Comparison of ENCODE assay signal across 8 mouse cellular contexts in genomic region chr1:44552371-44552841, GRCm38 (mm10). TPM values are rescaled to one million over a fixed set of nuclear protein-coding genes. Genes with fewer than 3 reads are reported as not detected.
DNase-seq lines count a peak whose midpoint lies in the region; ATAC-seq and TF ChIP-seq lines count a peak whose summit lies in the region.

No protein-coding gene starts in this region.

- peak overlapping the region; percentile 88 for H3K4me3 ChIP-seq in gastrocnemius, adult 2 months
- H3K4me3 ChIP-seq in hindbrain, embryonic 13.5 days = peak overlapping the region; percentile 63

- no peaks in the 10 kb centered on the region for H3K27me3 ChIP-seq in hindbrain, embryonic 13.5 days

- peak; percentile 67 for ATAC-seq in hindbrain, embryonic 13.5 days (ENCODE audit: low FRiP score)

- peaks cover 14% of the 10 kb centered on the region for H3K4me1 ChIP-seq in hindbrain, embryonic 13.5 days (replicated peaks)

- WGBS in hindbrain, embryonic 13.5 days = 6% methylated on average over 15 of the region's 15 CpGs

- no peaks in the 10 kb centered on the region for H3K9me3 ChIP-seq in hindbrain, embryonic 13.5 days

- peak; percentile 28; the same call in 1 of the 2 replicates for TF ChIP-seq CTCF in gastrocnemius, adult 2 months (IDR thresholded peaks at IDR 0.05)

- intact Hi-C loops in gastrocnemius, adult 2 months (cut with DNase I) = loop anchor here (10.0 kb wide), 1 partner anchor 192 kb away; no protein-coding TSS in a partner anchor
- intact Hi-C loops in left cerebral cortex, postnatal 10 days (cut with DNase I) = loop anchor here (5.0 kb wide), 1 partner anchor 190 kb away; no protein-coding TSS in a partner anchor

- H3K4me2 ChIP-seq in hindbrain, embryonic 13.5 days = peak overlapping the region; percentile 96

- H3K27ac ChIP-seq in gastrocnemius, adult 2 months = peak overlapping the region; percentile 92
- H3K27ac ChIP-seq in hindbrain, embryonic 13.5 days = peak overlapping the region; percentile 62

- no peaks in the 10 kb centered on the region for H3K36me3 ChIP-seq in hindbrain, embryonic 13.5 days

- peak; percentile 76 for DNase-seq in NIH3T3 (ENCODE audit: low read depth)
- peak; percentile 46 to 69 for DNase-seq in cerebellum, postnatal 10 days
- DNase-seq in gastrocnemius, adult 2 months = peak; percentile 76
- peak; percentile 4 to 50 for DNase-seq in left cerebral cortex, postnatal 10 days (ENCODE audit: extremely low spot score in 1 of 2, low spot score in 2 of 2)
- peak; percentile 71 to 84 for DNase-seq in lung, postnatal 4 days
- DNase-seq in right cerebral cortex, adult 18-20 months = peak; percentile 14
- DNase-seq in spleen, postnatal 36 days (ENCODE audit: low spot score in 2 of 2) = no peak

- H3K9ac ChIP-seq in hindbrain, embryonic 13.5 days = peak overlapping the region; percentile 75

RNA-seq across cellular contexts. Expression of gene Gulp1, which starts 1.1 kb away (rescaled TPM):
- total RNA-seq in gastrocnemius, adult 2 months (2021) = 1 to 10 TPM; 3.8 to 5.5 TPM
- 9.1 and 10.0 TPM in 2 replicates for polyA plus RNA-seq in hindbrain, embryonic 13.5 days (2015; fragmentation: Nextera tagmentation; extraction: Ambion mirVana)
- 1 to 10 TPM; 5.4 to 6.3 TPM for total RNA-seq in left cerebral cortex, postnatal 10 days (2021)

Comparison
In these comparisons a context has a peak if more than half of its experiments do, and no peak if none do; other contexts are left out.
1. DNase-seq: peak in NIH3T3 (single experiment), cerebellum, postnatal 10 days (2 of 2), gastrocnemius, adult 2 months (single experiment), left cerebral cortex, postnatal 10 days (2 of 2), lung, postnatal 4 days (2 of 2) and right cerebral cortex, adult 18-20 months (single experiment); none in spleen, postnatal 36 days (0 of 2).